Mouse (Mus musculus): ENCODE results near the gene Iqck. TPM values are rescaled to one million over a fixed set of nuclear protein-coding genes. Genes with fewer than 3 reads are reported as not detected.

The Iqck gene
- total and polyA plus RNA-seq, 3 experiments, result 0.39 to 0.68 (median 0.62) TPM

DNA sequence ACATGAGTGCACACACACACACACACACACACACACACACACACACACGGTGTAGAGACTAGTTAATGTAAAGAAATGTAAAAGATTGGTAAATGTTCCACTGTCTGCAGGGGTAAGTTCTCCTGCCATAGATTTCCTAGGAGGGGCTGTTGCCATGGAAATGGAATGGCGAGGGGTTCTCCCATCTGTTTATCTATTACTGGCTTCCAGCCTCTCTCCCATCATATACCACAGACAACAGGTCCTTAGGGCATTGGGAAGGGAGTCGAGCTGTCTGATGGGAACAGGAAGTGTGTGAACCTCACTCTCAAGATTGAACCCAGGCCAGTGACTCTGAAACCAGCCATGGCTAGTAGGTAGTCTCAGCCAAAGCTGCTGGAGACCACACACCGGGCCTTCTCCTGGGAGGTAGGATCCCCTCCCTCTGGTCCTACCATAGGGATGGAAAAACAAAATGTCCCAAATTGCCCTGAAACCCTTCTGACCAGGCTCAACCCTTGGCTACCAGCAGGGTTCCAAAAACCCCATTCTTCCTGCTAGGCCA is 135.9 kb downstream of the Iqck start:
- Histone ChIP-seq H3K36me3 (replicated peaks in 1 of 2; ENCODE audit: control insufficient read depth in 1 of 2, insufficient read depth in 1 of 2, low read length in 1 of 2) (no peaks in the 10 kb centered on the region), H3K27ac (ENCODE audit: insufficient read depth, low read depth) (no peak overlapping the region), H3K27me3 (replicated peaks) (peaks cover 4% of the 10 kb centered on the region), H3K9me3 (replicated peaks; ENCODE audit: low read length) (peaks cover 4% of the 10 kb centered on the region), H3K79me2 (replicated peaks; ENCODE audit: control insufficient read depth, extremely low read depth, insufficient read depth, poor library complexity, severe bottlenecking) (no peaks in the 10 kb centered on the region), H3K4me1 (ENCODE audit: control insufficient read depth in 1 of 2, insufficient read depth in 2 of 2) (peaks cover 0 to 7% of the 10 kb centered on the region in 2 experiments; a peak in 1 of 4 replicates), H3K4me2 (ENCODE audit: insufficient read depth, low read depth, poor library complexity, severe bottlenecking) (no peak overlapping the region), H3K9ac (ENCODE audit: insufficient read depth, low read depth) (no peak overlapping the region), H3K4me3 (replicated peaks in 1 of 3; ENCODE audit: low read depth in 2 of 3, low read length in 2 of 3, poor library complexity in 1 of 3) (no peak overlapping the region)
- dilution Hi-C loops (cut with MboI; ENCODE audit: extremely low pct_ligation_motif_present, extremely low pct_unique_long_range_greater_than_20kb, low sequenced_read_pairs) (no loop called here), in situ Hi-C loops (cut with MboI; ENCODE audit: low pct_ligation_motif_present, low pct_unique_long_range_greater_than_20kb, low sequenced_read_pairs) (loop anchor here (10.0 kb wide), 1 partner anchor 137 kb away; the partner anchor contains the start of genes Iqck and Knop1)
- no peak for DNase-seq (ENCODE audit: extremely low read depth)
- TF ChIP-seq MAFK (IDR thresholded peaks at IDR 0.05; ENCODE audit: insufficient replicate concordance, low read length) (no peak), MAZ (IDR thresholded peaks at IDR 0.05; ENCODE audit: low read depth, low read length) (no peak), ELF1 (IDR thresholded peaks at IDR 0.05; ENCODE audit: low read depth, low read length) (no peak), GABPA (IDR thresholded peaks at IDR 0.05; ENCODE audit: insufficient replicate concordance, low read depth, low read length) (no peak), MXI1 (IDR thresholded peaks at IDR 0.05; ENCODE audit: low read depth, low read length) (no peak), CHD1 (IDR thresholded peaks at IDR 0.05; ENCODE audit: low read depth, low read length) (no peak), MAX (IDR thresholded peaks at IDR 0.05; ENCODE audit: low read length) (no peak), ZNF384 (IDR thresholded peaks at IDR 0.05; ENCODE audit: low read depth, low read length) (no peak), MYC (IDR thresholded peaks at IDR 0.05; ENCODE audit: low read depth, low read length) (no peak), TBP (conservative IDR thresholded peaks at IDR 0.05; ENCODE audit: low read depth, low read length) (no peak)

DNA sequence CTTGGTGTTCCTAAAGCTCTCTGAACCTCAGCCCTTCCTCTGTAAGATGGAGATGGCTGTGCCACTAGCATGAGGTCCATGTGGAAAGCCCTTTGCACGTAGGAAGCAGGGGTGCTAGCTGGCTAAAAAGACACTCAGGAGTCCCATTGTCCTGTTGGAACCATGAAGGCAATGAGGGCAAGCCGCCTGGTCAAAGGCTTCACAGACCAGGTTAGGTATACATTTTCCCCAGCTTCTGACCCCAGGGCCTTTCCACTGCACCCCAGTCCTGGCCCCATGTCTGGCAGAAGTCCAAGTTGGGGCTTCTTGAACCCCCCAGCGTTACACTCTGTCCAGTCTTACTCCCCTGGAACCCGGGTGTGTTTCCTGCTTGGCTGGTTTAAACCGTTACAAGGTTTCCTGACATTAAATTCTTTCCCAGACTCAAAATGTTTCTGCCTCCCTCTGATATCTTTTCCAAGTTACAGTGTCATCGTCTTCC is 136.6 kb downstream of the Iqck start:
- DNase-seq (ENCODE audit: extremely low read depth), result no peak
- Histone ChIP-seq H3K27ac (ENCODE audit: insufficient read depth, low read depth) (no peak overlapping the region), H3K4me3 (replicated peaks in 1 of 3; ENCODE audit: low read depth in 2 of 3, low read length in 2 of 3, poor library complexity in 1 of 3) (no peak overlapping the region), H3K4me2 (ENCODE audit: insufficient read depth, low read depth, poor library complexity, severe bottlenecking) (no peak overlapping the region), H3K27me3 (replicated peaks) (peaks cover 2% of the 10 kb centered on the region), H3K9me3 (replicated peaks; ENCODE audit: low read length) (peaks cover 4% of the 10 kb centered on the region), H3K79me2 (replicated peaks; ENCODE audit: control insufficient read depth, extremely low read depth, insufficient read depth, poor library complexity, severe bottlenecking) (no peaks in the 10 kb centered on the region), H3K36me3 (replicated peaks in 1 of 2; ENCODE audit: control insufficient read depth in 1 of 2, insufficient read depth in 1 of 2, low read length in 1 of 2) (no peaks in the 10 kb centered on the region), H3K9ac (ENCODE audit: insufficient read depth, low read depth) (no peak overlapping the region), H3K4me1 (ENCODE audit: control insufficient read depth in 1 of 2, insufficient read depth in 2 of 2) (peaks cover 0 to 7% of the 10 kb centered on the region in 2 experiments; a peak in 1 of 4 replicates)
- in situ Hi-C loops (cut with MboI; ENCODE audit: low pct_ligation_motif_present, low pct_unique_long_range_greater_than_20kb, low sequenced_read_pairs), result loop anchor here (10.0 kb wide), 1 partner anchor 137 kb away; the partner anchor contains the start of genes Iqck and Knop1
- dilution Hi-C loops (cut with MboI; ENCODE audit: extremely low pct_ligation_motif_present, extremely low pct_unique_long_range_greater_than_20kb, low sequenced_read_pairs), result no loop called here
- TF ChIP-seq USF1 (IDR thresholded peaks at IDR 0.05; ENCODE audit: low read depth, low read length), result no peak
- TF ChIP-seq PAX5 (IDR thresholded peaks at IDR 0.05; ENCODE audit: low read length), result no peak
- no peak for TF ChIP-seq MAZ (IDR thresholded peaks at IDR 0.05; ENCODE audit: low read depth, low read length)
- no peak for TF ChIP-seq RCOR1 (conservative IDR thresholded peaks at IDR 0.05; ENCODE audit: low read depth, low read length)
- no peak for TF ChIP-seq SMC3 (IDR thresholded peaks at IDR 0.05; ENCODE audit: low read depth, low read length)
- no peak for TF ChIP-seq ELF1 (IDR thresholded peaks at IDR 0.05; ENCODE audit: low read depth, low read length)
- TF ChIP-seq CTCF (conservative IDR thresholded peaks at IDR 0.05 in 1 of 2, IDR thresholded peaks at IDR 0.05 in 1 of 2; ENCODE audit: low read depth in 2 of 2, low read length in 2 of 2), result no peak
- TF ChIP-seq RAD21 (IDR thresholded peaks at IDR 0.05; ENCODE audit: low read depth, low read length), result no peak
- no peak for TF ChIP-seq IRF4 (IDR thresholded peaks at IDR 0.05; ENCODE audit: low read depth, low read length)
- no peak for TF ChIP-seq JUN (IDR thresholded peaks at IDR 0.05; ENCODE audit: insufficient read depth, low read depth, low read length)
- TF ChIP-seq MEF2A (IDR thresholded peaks at IDR 0.05; ENCODE audit: borderline replicate concordance, low read depth, low read length), result no peak
- TF ChIP-seq GABPA (IDR thresholded peaks at IDR 0.05; ENCODE audit: insufficient replicate concordance, low read depth, low read length), result no peak
- no peak for TF ChIP-seq TCF12 (IDR thresholded peaks at IDR 0.05; ENCODE audit: low read depth, low read length)
- TF ChIP-seq SIN3A (IDR thresholded peaks at IDR 0.05; ENCODE audit: low read length), result no peak
- no peak for TF ChIP-seq JUND (conservative IDR thresholded peaks at IDR 0.05; ENCODE audit: low read depth, low read length)
